Mouse (Mus musculus) mesoderm, embryonic 11.5 days (tissue): ENCODE data around the gene Cdc42ep4.
A peak's percentile ranks its signal among the peaks of the same experiment; 100 is the strongest.

Source experiments
- DNase-seq: peaks from one replicate; pipeline ENCODE4 v3.0.0-alpha.2; 2012; ENCODE audit warnings: low read depth, low spot score

Cdc42ep4 gene

DNA sequence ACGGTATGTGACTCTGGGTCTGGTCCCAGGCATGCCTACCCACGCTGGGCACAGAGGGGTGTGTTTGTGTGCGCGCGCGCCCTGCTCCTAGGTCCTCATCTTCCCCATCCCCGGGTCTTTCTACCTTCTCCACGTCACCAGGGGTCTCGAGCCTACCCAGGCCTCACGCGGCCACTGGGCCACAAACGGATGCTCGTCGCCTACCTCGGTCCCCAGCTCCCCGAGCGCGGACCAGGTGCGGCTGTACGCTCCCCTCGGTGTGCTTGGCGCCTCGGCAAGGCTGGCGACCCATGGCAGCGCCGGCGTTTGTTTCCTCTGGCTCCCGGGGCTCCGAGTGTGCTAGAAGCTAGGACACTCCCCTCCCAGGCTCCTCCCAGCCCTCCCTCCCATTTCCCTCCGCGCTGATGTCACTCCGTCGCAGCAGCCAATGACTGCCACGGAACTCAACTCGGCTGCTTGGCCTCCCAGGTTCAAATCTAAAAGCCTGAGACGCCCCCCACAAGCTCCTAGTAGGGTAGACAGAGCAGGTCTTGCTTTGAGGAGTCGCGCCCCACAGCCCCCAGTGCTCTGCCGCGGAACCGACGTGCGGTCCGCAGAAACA lies at the start of gene Cdc42ep4:
Cdc42ep4 (minus strand) TSS at position 398 of the 601 bp plus-strand sequence.
- DNase-seq: peak; percentile 96

DNA sequence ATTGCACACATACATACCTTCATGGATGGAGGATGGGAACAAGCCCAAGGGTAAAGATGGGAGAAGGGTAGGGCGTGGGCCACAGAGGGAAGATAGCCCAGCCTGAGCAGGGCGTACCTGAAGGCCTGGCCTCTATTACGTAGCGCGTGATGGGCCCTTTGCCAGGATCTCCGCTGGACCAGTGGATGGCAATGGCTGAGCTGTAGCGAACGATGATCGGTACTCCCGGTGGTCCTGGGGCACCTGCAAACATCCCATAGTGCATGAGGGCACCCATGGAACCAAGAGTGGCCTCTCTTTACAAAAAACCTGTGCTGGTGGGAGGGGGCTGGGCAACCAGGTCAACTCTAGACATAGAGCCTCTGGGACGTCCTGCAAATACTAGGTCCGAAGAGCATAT lies 48.3 kb upstream of the Cdc42ep4 start:
- no peak for DNase-seq

DNA sequence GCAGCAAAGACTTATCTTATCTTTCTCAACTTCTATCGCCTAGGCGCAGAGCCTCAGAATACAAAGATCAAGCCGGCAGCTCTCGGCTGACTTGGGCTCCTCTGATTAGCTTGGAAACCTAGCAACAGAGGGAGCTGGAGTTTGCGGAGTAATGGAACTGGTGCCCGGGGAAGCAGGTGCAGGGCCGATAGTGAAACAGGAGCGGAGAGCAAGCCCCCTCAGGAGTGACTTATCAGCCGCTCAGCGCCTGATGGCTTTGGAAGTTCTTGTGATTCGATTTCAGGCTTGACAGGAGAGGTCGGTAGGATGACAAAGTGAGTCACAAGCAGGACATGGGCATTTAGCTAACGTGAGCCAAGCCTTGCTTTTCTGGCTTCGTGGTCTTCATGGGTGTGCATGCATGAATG lies 47.4 kb upstream of the Cdc42ep4 start:
- no peak for DNase-seq

DNA sequence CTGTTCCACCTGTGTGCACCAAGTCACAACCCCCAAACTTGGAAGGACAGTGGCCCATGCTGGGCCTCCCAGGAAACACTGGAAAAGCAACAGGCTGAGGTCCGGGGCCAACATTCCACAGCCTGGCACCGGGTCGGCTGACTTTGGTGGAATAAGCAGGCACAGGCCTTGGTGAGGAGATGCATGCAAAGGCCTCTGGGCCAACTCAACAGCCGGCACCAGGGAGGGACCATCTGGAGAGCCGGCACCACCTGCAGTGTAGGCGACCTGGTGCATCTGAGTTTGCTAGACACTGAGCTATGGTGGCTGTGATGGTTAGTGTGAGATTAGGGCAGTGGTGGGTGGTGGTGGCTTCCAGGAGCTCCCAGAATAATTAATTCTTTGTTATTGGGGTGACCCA lies 46.3 kb upstream of the Cdc42ep4 start:
- no peak for DNase-seq

DNA sequence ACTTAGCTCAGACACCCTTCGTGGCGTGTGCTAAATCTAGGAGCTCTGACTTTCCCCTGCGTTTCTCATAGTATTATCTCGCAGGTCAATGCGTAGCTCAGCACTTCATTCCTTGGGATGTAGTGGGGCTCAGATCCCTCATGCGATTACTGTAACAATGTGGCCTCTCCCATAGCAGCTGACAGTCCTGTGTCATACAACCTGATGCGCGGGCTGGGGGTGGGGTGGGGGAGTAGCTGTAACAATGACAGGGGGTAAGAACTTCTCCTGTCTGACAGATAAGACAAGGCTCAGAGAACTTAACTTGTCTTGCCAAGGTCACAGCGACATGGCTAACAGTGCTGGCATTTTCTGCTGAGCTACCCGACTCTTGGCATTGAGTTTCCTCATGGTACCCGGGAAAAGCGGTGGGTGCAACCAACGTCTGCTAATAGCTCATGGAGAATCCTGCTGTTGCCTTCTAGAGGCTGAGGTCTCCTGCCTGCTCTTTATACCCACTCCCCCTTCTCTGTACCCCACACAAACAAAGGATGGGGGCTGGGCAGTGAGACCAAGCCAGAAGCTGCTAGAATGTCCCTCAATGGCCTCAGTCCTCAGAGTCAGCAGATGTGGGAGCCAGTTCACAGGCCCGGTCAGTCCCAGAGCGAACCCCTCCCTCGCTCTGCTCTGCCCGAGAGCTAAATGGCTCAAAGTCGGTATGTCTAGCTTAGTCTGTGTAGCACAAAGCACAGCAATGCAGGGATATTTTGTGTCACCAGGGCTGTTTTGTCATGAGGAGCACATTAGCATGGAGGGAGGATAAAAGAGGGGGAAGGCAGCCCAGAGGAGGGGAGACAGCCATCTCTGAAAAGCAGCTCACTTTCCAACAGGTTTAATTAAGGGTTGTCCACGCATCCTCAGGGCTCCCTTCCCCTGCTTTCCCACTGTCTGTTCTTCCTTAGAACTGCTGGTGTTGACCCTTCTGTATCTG lies 45.6 kb upstream of the Cdc42ep4 start:
- no peak for DNase-seq

DNA sequence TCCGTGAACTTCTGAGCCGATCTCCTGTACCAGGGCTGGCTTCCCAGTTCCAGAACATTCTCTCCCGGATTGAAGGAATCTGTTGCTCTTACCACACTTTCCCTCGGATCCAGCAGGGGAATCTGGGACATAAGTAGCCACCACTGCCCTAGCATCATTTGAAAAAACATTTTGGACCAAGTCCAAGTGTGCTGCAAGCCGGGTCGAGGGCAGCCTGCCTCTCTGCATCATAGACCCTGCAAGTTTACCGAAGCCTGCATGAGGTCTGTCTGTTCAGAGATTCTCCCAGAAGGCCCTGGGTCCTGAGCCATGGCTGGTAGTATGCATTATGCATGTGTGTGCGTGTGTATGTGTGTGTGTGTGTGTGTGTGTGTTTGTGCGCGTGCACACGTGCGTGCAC lies 44.2 kb upstream of the Cdc42ep4 start:
- DNase-seq: no peak

DNA sequence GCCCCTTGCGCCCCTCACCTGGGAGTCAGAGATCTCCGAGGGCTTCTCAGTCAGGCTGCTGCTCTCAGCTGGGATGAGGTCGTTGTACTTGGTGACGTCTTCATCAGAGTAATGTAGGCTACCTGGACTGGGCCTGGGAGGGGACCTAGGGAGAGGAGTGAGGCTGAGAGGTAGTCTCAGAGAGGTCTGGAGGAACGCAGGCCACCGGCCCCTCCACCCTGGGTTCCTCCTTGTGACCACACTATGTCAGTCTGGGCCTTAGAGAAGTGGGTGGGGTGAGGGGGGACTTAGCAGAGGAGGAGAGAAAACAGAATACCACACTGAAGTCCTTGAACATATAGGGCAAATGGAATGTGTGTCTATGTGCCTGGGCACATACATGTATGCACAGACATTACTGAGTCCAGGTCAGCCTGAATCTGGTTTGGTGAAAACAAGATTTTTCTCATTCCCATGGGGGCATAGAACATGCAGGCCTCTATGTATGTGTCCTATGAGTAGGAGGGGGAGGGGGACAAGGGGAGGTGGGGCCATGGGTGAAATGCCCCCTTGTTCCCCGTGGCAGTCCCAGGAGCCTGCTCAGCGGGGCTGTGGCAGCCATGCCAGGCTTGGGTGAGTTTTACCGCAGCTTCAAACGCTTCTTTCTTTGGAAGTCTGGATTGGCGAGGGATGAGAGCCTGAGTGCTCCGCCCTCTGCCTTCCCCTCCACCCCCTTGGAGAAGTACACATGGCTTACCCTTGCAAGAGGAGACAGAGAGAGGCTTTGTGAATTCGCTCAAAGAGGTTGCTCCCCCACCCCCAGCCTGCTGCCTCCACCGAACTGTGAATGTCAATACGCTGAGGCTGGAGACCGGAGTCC lies 39.9 kb upstream of the Cdc42ep4 start:
- DNase-seq: peak; percentile 61

DNA sequence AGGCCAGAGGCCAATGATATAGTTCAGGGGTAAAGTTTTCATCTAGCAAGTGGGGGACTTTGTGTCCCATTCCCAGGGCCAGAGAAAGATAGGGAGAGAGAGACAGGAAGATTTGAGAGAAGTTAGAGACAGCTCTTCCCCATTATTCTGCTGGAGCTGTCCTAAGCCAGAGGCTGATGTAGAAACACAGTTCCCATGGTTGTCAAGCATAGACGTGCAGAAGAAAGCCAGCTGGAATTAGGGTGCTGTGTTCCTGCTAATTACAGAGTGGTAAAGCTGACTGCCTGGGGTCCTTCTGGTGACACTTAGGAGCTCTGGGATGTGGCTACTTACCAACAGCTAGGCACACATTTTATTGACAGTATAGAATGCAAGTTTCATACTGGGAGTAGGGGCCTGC lies 37.4 kb upstream of the Cdc42ep4 start:
- DNase-seq: no peak

DNA sequence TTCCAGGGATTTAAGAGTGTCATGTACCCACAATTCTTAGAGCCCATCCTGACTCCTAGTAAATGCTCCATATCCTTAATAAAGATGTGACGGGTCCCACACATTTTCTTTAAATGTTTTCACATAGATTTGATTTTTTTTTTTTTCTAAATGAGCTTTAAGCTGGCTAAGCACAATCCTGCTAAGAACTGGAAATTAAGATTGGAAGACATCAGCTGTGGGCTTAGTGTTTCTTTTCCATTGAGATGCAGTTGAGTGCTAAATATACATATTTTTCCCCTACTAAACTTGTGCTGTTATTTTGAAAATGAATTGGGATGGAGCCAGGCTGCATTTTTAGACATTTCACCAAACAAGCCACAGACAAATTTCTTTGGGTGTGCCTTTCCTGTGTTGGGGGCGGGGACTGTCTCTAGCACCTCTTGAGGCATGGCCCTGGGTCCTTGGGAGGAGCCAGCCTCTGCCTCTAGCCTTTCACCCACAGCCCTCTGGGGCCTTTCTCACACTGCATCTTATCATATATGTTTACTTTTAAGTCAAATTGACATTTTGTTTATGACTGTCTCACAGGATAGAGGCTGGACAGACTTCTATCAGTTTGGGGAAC lies 36.6 kb upstream of the Cdc42ep4 start:
- DNase-seq: no peak

DNA sequence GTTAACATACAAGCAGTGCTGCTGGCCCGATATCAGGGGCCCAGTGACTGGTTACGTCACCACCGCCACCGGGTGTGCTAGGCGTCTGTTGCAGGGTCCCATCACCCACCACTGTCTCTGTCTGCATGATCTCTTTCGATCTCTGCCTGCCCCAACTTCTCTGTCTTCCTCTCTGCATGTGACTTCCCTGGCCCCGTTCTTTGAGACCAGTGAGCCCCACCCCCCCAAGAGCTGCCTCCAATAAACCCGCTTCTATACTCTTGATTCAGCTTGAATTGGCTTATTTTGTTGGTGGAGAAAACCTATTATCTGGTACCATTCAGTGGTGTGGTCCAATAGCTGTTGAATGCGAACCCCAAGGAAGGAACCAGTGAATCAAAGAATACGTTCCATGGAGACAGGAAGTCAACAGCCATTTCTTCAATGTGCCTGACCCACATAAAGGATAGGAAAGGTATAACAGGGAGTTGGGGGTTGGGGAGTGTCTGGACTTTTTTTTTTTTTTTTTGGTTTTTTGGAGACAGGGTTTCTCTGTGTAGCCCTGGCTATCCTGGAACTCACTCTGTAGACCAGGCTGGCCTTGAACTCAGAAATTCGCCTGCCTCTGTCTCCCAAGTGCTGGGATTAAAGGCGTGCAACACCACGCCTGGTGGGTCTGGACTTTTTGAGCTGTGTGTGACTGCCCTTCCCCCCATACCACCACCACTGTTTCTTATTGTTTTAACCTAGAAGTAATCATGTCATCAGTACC lies 35.9 kb upstream of the Cdc42ep4 start:
- DNase-seq: no peak

DNA sequence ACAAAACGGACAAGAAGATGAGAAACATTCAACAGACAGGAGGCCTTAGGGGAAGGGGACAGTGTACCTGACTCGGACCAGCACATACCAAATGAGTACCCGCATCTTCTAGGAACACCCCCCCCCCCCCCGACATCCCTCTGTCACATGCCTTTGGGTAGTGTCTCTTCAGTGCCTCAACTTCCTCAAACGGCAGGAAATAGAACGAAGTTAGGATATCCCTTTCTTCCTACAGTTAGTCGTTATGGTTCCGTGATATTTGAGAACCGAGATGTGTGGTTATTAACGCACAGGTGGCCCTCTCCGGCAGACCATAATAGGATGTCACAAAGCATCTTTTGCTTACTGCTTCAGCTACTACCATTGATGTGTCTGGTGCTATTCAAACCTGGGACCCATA lies 35.3 kb upstream of the Cdc42ep4 start:
- DNase-seq: no peak

DNA sequence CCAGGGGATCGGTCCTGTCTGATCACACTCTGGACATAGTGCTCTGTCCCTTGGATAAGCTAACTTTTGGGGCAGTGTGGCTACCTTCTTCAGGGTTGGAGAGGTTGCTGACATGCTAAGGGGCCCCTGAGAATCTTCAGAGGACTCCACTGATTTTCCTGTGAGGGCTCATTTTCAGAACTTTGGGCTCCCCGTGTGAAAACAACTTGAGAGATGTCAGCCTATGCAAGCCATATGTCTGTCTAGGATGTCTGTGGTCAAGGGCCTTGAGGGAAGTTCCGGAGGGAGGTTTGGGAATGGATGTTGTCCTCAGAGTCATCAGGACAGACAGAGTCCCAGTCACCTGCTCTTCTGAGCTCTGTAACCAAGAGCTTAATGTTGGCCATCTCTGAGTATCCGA lies 34.7 kb upstream of the Cdc42ep4 start:
- DNase-seq: no peak

DNA sequence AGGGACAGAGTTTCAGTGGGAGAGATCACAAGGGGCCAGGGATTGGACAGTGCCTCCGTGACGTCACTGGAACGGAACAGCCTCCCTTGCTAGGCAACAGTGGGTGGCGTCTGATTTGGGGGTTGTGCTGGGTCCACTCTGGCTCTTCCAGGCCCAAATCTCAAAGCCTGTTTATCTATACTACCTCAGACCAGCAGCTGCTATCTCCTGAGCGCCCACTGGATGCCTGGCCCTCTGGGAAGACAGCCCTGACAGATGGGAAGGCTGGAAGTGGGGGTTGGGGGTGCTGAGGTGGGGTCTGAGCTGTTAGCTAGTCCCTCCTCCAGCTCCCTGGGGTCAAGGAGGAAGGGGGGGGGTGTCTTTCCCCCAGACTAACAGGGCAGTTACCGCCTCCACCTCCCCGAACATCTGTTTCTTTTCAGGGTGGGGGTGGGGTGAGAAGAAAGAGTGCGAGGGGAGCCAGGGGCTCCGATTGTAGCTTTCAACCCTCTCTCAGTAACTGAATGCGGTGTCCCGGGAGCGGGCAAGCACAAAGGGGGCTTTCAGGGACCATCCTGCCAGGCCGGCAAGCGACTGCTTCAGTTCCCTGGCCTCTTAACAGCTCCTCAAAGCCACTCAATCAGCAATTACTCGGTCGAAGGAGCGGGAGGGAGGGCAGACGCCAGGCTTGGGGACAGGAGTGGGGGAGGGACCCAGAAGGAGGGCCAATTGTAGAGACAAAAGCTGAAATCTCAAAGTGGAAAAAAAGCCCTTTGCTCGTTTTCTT lies 33.9 kb upstream of the Cdc42ep4 start:
- peak; percentile 95 for DNase-seq

DNA sequence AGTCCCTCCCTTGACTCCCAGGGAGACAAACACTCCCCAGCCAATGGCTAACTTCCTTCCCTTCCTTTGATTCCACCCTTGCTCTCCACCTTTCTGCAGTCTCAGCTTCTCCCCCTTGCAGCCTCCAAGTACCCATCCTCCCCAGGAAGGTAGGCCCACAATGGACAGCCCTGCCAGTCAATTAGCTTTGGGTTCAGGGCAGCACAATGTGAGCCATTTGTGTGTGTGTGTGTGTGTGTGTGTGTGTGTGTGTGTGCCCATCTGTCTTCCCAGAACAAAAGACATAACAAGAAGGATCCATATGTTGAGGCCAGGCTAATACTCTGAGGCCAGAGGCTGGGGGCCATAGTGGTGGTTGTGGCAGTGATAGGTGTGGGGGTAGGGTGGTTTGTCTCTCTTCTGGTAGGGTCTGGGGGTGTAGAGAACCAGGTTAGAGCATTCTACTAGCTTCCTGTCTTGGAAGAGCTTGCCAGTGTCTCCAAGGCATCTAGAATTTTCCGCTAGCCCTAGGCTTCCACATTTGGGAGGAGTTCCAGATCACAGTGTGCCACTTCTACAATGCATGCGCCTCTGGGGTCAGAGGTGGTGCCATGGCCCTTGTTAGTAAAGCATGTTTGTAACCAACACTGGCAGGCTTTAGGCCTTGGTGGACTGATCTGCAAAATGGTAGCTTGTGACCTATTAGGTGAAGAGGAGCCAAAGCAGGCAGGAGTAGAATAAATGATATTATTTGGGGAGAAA lies 33.1 kb upstream of the Cdc42ep4 start:
- no peak for DNase-seq

DNA sequence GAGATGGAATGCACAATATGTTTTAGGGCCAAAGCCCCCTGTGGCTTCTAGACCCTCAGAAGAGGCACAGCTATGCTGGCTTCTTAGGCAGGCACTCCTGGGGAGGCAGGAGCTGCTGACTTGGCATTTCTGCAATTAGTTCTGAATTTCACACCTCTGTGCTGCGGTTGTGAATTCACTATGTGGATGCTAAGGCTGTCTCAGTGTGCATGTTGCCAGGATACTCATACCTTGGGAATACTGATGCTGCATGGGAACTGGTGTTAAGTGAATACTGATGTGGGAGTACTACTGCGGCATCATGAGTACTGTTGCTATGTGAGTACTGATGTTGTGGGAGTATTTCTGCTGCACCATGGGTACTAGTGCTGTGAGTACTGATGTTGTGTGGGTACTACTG lies 30.8 kb upstream of the Cdc42ep4 start:
- no peak for DNase-seq

DNA sequence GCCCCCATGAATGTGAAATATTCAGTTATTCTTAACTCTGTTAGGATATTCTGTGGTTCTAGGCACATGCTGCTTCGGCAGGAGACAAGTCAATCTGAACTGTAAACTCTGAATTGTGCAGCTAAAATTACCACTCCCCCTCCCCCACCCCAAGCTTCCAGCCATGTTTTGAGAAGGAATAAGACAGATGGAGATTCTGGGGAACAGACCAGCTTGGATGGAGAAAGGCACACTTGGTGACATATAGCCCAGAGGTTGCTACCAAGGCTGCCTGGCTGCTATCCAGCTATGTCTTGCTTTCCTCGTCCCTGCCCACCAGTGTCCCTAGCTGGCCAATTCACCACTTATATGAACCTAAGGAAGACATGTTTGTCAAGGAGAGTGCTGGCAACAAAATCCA lies 30.3 kb upstream of the Cdc42ep4 start:
- DNase-seq: no peak

DNA sequence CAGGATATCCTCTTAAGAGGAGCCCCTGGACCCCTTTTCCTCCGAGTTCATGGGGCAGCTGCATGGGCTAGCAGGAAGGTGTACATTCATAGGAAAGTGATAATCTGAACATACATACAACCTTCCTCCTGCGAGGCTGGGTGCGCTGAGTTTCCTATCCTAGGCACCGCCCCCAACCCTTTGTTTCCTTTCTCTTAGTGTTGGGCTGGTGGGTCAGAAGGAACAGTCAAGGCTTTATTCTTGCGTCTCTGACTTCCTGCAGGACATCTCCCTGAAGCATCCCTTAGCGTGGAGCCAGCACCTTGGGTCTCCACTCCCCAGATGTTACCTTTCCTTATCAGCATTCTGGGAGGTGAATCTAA lies 28.0 kb upstream of the Cdc42ep4 start:
- DNase-seq: no peak

DNA sequence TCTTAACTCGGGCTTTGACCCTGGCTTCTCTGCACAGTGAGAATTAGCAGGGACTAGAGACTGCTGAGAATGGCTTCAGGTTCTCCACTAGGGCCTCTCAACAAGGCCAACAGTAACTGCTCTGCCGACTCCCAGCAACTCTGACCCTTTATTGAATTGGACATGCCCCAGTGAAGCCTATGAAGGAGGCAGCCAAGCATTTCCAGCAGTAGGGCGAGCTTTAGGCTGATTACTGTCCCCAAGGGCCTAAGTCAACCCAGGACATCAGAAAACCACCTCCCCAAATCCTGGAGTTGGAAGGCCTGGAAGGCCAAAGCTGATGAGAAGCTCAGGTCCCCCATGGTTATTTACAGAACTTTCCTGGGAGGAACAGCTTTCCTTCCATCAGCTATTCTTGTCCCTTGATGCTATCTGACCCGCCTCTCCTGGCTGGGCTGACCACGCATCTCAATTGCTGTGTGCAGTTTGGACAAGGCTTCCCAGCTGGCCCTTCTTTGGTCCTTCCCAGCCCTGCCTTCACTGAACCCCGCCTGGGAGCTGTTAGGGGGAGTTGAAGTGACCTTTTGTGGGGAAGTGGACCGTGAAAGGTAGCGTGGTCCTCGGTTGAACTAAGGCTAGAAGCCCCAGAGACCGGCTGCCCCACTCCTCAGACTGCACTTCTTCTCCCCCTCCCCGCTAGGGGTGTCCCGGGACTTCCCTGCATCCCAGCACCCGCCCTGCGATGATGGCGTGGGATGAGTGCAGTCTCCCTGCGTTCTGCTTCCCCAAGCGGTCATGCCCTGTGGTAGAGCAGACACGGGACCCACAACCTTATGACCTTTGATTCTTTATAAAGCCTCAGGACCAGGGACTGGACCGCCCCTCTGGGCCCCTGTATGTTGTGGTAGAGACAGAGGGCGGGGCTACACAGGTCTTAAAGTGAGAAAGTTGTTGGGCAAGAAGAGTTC lies 27.3 kb upstream of the Cdc42ep4 start:
- DNase-seq: no peak
